Mouse (Mus musculus) embryonic facial prominence, embryonic 15.5 days (tissue): Measurements from ENCODE around the gene Gm15517. TPM values are rescaled to one million over a fixed set of nuclear protein-coding genes. Genes with fewer than 3 reads are reported as not detected.
A peak's percentile ranks its signal among the peaks of the same experiment; 100 is the strongest.

Experiments
- ATAC-seq: fragments of 200-750 bp; cut with Nextera tagmentation; 2 replicates; pipeline ENCODE4 v1.8.0; 2017; ENCODE audit warnings: low read depth, moderate TSS enrichment; ENCODE audit not compliant: insufficient number of reproducible peaks, low FRiP score, low TSS enrichment
- H3K27ac ChIP-seq: fragments of 300-500 bp; sonication (generic); replicated peaks from 2 replicates; pipeline ENCODE4 v1.5.1; 2015; ENCODE audit warnings: mild to moderate bottlenecking, inconsistent platforms
- H3K27me3 ChIP-seq: fragments of 300-500 bp; sonication (generic); 2 replicates; pipeline ENCODE4 v1.6.1; 2015; ENCODE audit warnings: inconsistent platforms
- H3K36me3 ChIP-seq: fragments of 300-500 bp; sonication (generic); 2 replicates; pipeline ENCODE4 v1.6.1; 2015; ENCODE audit warnings: mild to moderate bottlenecking, inconsistent platforms
- H3K4me1 ChIP-seq: fragments of 300-500 bp; sonication (generic); 2 replicates; pipeline ENCODE4 v1.6.1; 2015; ENCODE audit warnings: inconsistent platforms
- H3K4me2 ChIP-seq: fragments of 300-500 bp; sonication (generic); replicated peaks from 2 replicates; pipeline ENCODE4 v1.6.1; 2015; ENCODE audit warnings: mild to moderate bottlenecking, inconsistent platforms
- H3K4me3 ChIP-seq: fragments of 300-500 bp; sonication (generic); replicated peaks from 2 replicates; pipeline ENCODE4 v1.5.1; 2015; ENCODE audit warnings: mild to moderate bottlenecking, inconsistent platforms
- H3K9ac ChIP-seq: fragments of 300-500 bp; sonication (generic); 2 replicates; pipeline ENCODE4 v1.6.1; 2015; ENCODE audit warnings: inconsistent platforms
- H3K9me3 ChIP-seq: fragments of 300-500 bp; sonication (generic); replicated peaks from 2 replicates; pipeline ENCODE4 v1.6.1; 2016; ENCODE audit warnings: inconsistent platforms
- WGBS: fragments of 180-500 bp; shearing (Covaris S2); methylation state at CpG from one replicate; pipeline ENCODE4 v1.1.7; 2015; 5-methylcytosine and 5-hydroxymethylcytosine counted together
- polyA plus RNA-seq: library from polyadenylated mRNA; unstranded; fragments of >200 nt; fragmentation: Nextera tagmentation; extraction: Ambion mirVana; gene quantifications from 2 replicates; pipeline ENCODE4 v1.2.1, GENCODE M21; 2015

Gm15517 gene
- polyA plus RNA-seq, 1 experiment from 2014 or later, result not detected

GRCm38 (mm10) chr7:44310878-44311712 lies 49.8 kb downstream of the Gm15517 start:
- under 1% methylated on average over 35 of the region's 38 CpGs for WGBS
- Histone ChIP-seq H3K4me1 (peaks cover 46% of the 10 kb centered on the region), H3K9ac (peak overlapping the region; percentile 45), H3K4me2 (peak overlapping the region; percentile 99), H3K9me3 (no peaks in the 10 kb centered on the region), H3K27ac (no peak overlapping the region), H3K4me3 (peak overlapping the region; percentile 53), H3K27me3 (0 out of 2 replicates have a peak, but pooled peaks cover 5% of the 10 kb centered on the region), H3K36me3 (no peaks in the 10 kb centered on the region)
- ATAC-seq, result no peak

Other genes with a start within 250 kb of the Gm15517 start
- gene Klk1b26, start 249.3 kb upstream of the Gm15517 start, polyA plus RNA-seq, result 0.27 and 0.39 TPM in 2 replicates
- not detected in 2 replicates for gene Klk1b27, start 209.2 kb upstream of the Gm15517 start, polyA plus RNA-seq
- not detected in 2 replicates for gene Klk1b21, start 159.1 kb upstream of the Gm15517 start, polyA plus RNA-seq
- not detected in 2 replicates for gene Klk1b22, start 148.8 kb upstream of the Gm15517 start, polyA plus RNA-seq
- gene Klk1b16, start 124.7 kb upstream of the Gm15517 start, polyA plus RNA-seq, result not detected in 2 replicates
- gene Klk1b24, start 73.2 kb upstream of the Gm15517 start, polyA plus RNA-seq, result not detected in 2 replicates
- not detected in 2 replicates for gene Klk1b3, start 63.3 kb upstream of the Gm15517 start, polyA plus RNA-seq
- not detected in 2 replicates for gene Klk1b4, start 54.0 kb upstream of the Gm15517 start, polyA plus RNA-seq
- gene Klk1b5, start 45.5 kb upstream of the Gm15517 start, polyA plus RNA-seq, result not detected in 2 replicates
- gene Klk1, start 36.1 kb upstream of the Gm15517 start, polyA plus RNA-seq, result not detected in 2 replicates
- 0.24 TPM in 1 of 2 replicates, not detected in the other for gene Gm36864, start 25.3 kb upstream of the Gm15517 start, polyA plus RNA-seq
- gene 1700028J19Rik, start 14.8 kb upstream of the Gm15517 start, polyA plus RNA-seq, result 1.1 and 1.3 TPM in 2 replicates
- gene 2410002F23Rik, start 14.7 kb upstream of the Gm15517 start, polyA plus RNA-seq, result 151 and 162 TPM in 2 replicates
- 0.23 and 0.30 TPM in 2 replicates for gene Acp4, start 4.1 kb upstream of the Gm15517 start, polyA plus RNA-seq
- 26.1 and 28.1 TPM in 2 replicates for gene Clec11a, start 45.5 kb downstream of the Gm15517 start, polyA plus RNA-seq
- gene Shank1, start 48.8 kb downstream of the Gm15517 start, polyA plus RNA-seq, result 3.7 and 6.1 TPM in 2 replicates
- gene Syt3, start 122.7 kb downstream of the Gm15517 start, polyA plus RNA-seq, result 2.7 and 3.4 TPM in 2 replicates
- 1.4 and 1.5 TPM in 2 replicates for gene 1700008O03Rik, start 124.4 kb downstream of the Gm15517 start, polyA plus RNA-seq
- gene Lrrc4b, start 167.6 kb downstream of the Gm15517 start, polyA plus RNA-seq, result 1.3 TPM in 2 replicates
- 0.20 and 0.81 TPM in 2 replicates for gene Aspdh, start 203.9 kb downstream of the Gm15517 start, polyA plus RNA-seq
- gene Josd2, start 206.5 kb downstream of the Gm15517 start, polyA plus RNA-seq, result 121 and 124 TPM in 2 replicates
- 140 and 149 TPM in 2 replicates for gene Emc10, start 235.1 kb downstream of the Gm15517 start, polyA plus RNA-seq
- gene Fam71e1, start 235.1 kb downstream of the Gm15517 start, polyA plus RNA-seq, result 12.0 and 14.7 TPM in 2 replicates